Mouse (Mus musculus) MEL (cell line): Measurements from ENCODE around the gene Smc4.

ENCODE experiments used
- CHD2 ChIP-seq: IDR thresholded peaks from 2 replicates; pipeline ENCODE4 v1.6.1; 2011; ENCODE audit warnings: low read length, improper control_type of control experiment
- CTCF ChIP-seq, 3 experiments: IDR thresholded peaks in 2 of 3; conservative IDR thresholded peaks in 1 of 3; 2 replicates each; pipeline ENCODE4 v1.5.1; 2011 to 2012; ENCODE audit warnings: low read length in 3 of 3, low read depth in 2 of 3, mild to moderate bottlenecking in 2 of 3, improper control_type of control experiment in 1 of 3, inconsistent platforms in 1 of 3, mixed read lengths in 1 of 3, moderate library complexity in 1 of 3; ENCODE audit not compliant: control insufficient read depth in 1 of 3, insufficient read depth in 1 of 3, poor library complexity in 1 of 3, severe bottlenecking in 1 of 3
- HCFC1 ChIP-seq: IDR thresholded peaks from 2 replicates; pipeline ENCODE4 v1.6.1; 2012; ENCODE audit warnings: low read depth, mild to moderate bottlenecking, inconsistent platforms, low read length, improper control_type of control experiment, moderate library complexity
- KAT2A ChIP-seq: conservative IDR thresholded peaks from 2 replicates; pipeline ENCODE4 v1.6.1; 2012; ENCODE audit warnings: low read depth, low read length, improper control_type of control experiment, inconsistent platforms
- MAFK ChIP-seq: IDR thresholded peaks from 2 replicates; pipeline ENCODE4 v1.6.1; 2011; ENCODE audit warnings: low read depth, mild to moderate bottlenecking, low read length, improper control_type of control experiment, borderline replicate concordance
- MAX ChIP-seq: IDR thresholded peaks from 2 replicates; pipeline ENCODE4 v1.6.1; 2011; ENCODE audit warnings: low read length, improper control_type of control experiment
- POLR2A ChIP-seq, 2 experiments: IDR thresholded peaks; 2 replicates each; pipeline ENCODE4 v1.6.1; 2011 to 2012; ENCODE audit warnings: low read length in 2 of 2, mild to moderate bottlenecking in 2 of 2, control low read depth in 1 of 2, improper control_type of control experiment in 1 of 2, low read depth in 1 of 2, moderate library complexity in 1 of 2; ENCODE audit not compliant: control insufficient read depth in 1 of 2, insufficient read depth in 1 of 2, poor library complexity in 1 of 2
- POLR2AphosphoS2 ChIP-seq: IDR thresholded peaks from 2 replicates; pipeline ENCODE4 v1.6.1; 2011; ENCODE audit warnings: low read length, improper control_type of control experiment
- TAL1 ChIP-seq: IDR thresholded peaks from 2 replicates; pipeline ENCODE4 v1.6.1; 2012; ENCODE audit warnings: mild to moderate bottlenecking, inconsistent platforms, low read length, moderate library complexity, mixed read lengths

GRCm38 (mm10) chr3:69054760-69055432, 50.4 kb downstream of the Smc4 start:
- TF ChIP-seq TAL1 (peak; percentile 97), MAX (peak; percentile 88), CHD2 (no peak), CTCF (IDR thresholded peaks at IDR 0.05 in 2 of 3, conservative IDR thresholded peaks at IDR 0.05 in 1 of 3; ENCODE audit: control insufficient read depth in 1 of 3, insufficient read depth in 1 of 3, low read depth in 2 of 3, low read length in 3 of 3, poor library complexity in 1 of 3, severe bottlenecking in 1 of 3) (no peak), KAT2A (no peak), POLR2A (IDR thresholded peaks at IDR 0.05; ENCODE audit: control insufficient read depth in 1 of 2, insufficient read depth in 1 of 2, low read depth in 1 of 2, low read length in 2 of 2, poor library complexity in 1 of 2) (no peak; a peak in 1 of 4 replicates), POLR2AphosphoS2 (peak; percentile 61; the same call in 1 of the 2 replicates), HCFC1 (0 out of 2 replicates have a peak, but pooled peaks have one; percentile 19), MAFK (0 out of 2 replicates have a peak, but pooled peaks have one; percentile 4)
